Mouse (Mus musculus): Measurements from ENCODE around the gene Gipc1. TPM values are rescaled to one million over a fixed set of nuclear protein-coding genes. Genes with fewer than 3 reads are reported as not detected.

Gipc1 gene
- polyA plus RNA-seq, 1 experiment from 2014 or later, result 47.0 TPM

DNA sequence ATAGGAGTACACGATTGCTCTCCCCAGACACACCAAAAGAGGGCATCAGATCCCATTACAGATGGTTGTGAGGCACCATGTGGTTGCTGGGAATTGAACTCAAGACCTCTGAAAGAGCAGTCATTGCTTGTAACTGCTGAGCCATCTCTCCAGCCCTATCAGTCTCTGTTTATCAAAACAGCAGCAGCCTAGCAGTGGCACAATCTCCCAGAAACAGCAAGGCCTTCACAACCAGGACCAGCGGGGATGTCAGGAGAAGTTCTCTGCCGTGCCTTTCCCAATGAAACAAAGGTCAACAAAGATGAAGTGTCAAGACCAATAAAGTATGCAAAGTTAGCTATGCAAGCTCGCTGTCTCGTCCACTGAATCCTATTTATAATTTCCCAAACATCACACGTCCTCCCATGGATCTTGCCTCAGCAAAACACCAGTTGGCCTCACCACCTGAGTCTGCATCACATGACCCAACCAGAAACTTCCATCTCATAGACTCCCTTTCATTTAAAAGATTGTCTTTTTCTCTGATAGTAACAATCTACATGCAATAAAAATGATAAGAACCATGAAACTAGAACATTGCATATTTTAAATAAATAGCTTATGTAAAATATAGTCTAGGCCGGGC lies 20.3 kb upstream of the Gipc1 start:
- Histone ChIP-seq H3K36me3 (ENCODE audit: control insufficient read depth, insufficient read depth) (no peaks in the 10 kb centered on the region), H3K4me2 (ENCODE audit: low read depth, low read length) (no peak overlapping the region), H3K9me3 (replicated peaks; ENCODE audit: control insufficient read depth, low read length) (no peaks in the 10 kb centered on the region), H3K27ac (ENCODE audit: low read length) (peak overlapping the region; percentile 51; the same call in 1 of the 2 replicates), H3K27me3 (ENCODE audit: control insufficient read depth, insufficient read depth, low read depth, low read length) (no peaks in the 10 kb centered on the region), H3K4me3 (ENCODE audit: low read depth, low read length) (no peak overlapping the region), H3K4me1 (ENCODE audit: control insufficient read depth, low read depth, low read length) (peaks cover 8% of the 10 kb centered on the region), H3K9ac (ENCODE audit: low read depth, low read length) (no peak overlapping the region)
- whole genome bisulfite sequencing (ENCODE audit: insufficient replicate concordance), result 58% methylated on average over 7 of the region's 7 CpGs
- peak; percentile 83 for ATAC-seq (ENCODE audit: low read depth)

DNA sequence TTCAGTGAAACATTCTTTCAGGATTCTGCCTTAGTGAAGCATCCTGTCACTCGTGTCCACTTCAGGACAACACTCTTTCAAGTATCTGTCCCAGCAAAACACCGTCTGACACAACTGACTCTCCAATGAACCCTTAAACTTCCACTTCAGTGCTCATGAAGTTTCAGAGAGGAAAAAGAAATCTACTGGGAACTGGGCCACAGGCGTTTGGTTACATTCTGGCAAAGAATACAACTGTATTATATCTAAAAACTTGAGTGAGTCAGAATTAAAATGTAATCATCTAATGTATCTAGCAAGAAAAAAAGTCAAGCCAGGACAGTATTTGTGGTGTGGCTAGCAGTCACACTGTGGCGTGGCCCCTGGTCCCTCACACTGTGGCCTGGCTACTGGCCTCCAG lies 13.6 kb upstream of the Gipc1 start:
- H3K27ac ChIP-seq (ENCODE audit: low read length), result no peak overlapping the region
- H3K4me3 ChIP-seq (ENCODE audit: low read depth, low read length), result no peak overlapping the region
- no peaks in the 10 kb centered on the region for H3K36me3 ChIP-seq (ENCODE audit: control insufficient read depth, insufficient read depth)
- 56% methylated on average over 4 of the region's 4 CpGs for WGBS (ENCODE audit: insufficient replicate concordance)
- no peak overlapping the region for H3K9ac ChIP-seq (ENCODE audit: low read depth, low read length)
- no peaks in the 10 kb centered on the region for H3K27me3 ChIP-seq (ENCODE audit: control insufficient read depth, insufficient read depth, low read depth, low read length)
- no peaks in the 10 kb centered on the region for H3K4me1 ChIP-seq (ENCODE audit: control insufficient read depth, low read depth, low read length)
- no peak overlapping the region for H3K4me2 ChIP-seq (ENCODE audit: low read depth, low read length)
- ATAC-seq (ENCODE audit: low read depth), result no peak
- no peaks in the 10 kb centered on the region for H3K9me3 ChIP-seq (replicated peaks; ENCODE audit: control insufficient read depth, low read length)

DNA sequence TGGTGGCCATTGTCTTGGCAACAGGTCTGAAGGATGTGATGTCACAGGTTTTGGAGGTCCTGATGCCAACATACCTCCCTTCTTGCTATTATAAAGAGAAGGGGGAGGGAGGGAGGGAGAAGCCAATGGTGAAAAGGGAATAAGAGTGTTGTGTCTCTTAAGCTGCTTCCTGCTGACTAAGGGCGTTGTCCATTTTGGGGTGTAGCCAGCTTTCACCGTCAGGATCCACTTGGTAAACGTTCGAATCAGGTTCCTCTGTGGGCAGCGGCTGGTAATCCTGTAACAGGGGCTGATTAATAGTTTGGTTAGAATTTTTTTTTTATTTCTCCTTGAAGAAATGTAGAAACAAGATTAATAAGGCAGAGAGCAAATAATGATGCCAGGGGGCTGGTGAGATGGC lies 12.8 kb upstream of the Gipc1 start:
- Histone ChIP-seq H3K4me3 (ENCODE audit: low read depth, low read length) (no peak overlapping the region), H3K36me3 (ENCODE audit: control insufficient read depth, insufficient read depth) (no peaks in the 10 kb centered on the region), H3K4me1 (ENCODE audit: control insufficient read depth, low read depth, low read length) (no peaks in the 10 kb centered on the region), H3K27ac (ENCODE audit: low read length) (no peak overlapping the region), H3K4me2 (ENCODE audit: low read depth, low read length) (no peak overlapping the region), H3K27me3 (ENCODE audit: control insufficient read depth, insufficient read depth, low read depth, low read length) (no peaks in the 10 kb centered on the region), H3K9ac (ENCODE audit: low read depth, low read length) (no peak overlapping the region), H3K9me3 (replicated peaks; ENCODE audit: control insufficient read depth, low read length) (no peaks in the 10 kb centered on the region)
- WGBS (ENCODE audit: insufficient replicate concordance), result 46% methylated on average over 5 of the region's 5 CpGs
- no peak for ATAC-seq (ENCODE audit: low read depth)

DNA sequence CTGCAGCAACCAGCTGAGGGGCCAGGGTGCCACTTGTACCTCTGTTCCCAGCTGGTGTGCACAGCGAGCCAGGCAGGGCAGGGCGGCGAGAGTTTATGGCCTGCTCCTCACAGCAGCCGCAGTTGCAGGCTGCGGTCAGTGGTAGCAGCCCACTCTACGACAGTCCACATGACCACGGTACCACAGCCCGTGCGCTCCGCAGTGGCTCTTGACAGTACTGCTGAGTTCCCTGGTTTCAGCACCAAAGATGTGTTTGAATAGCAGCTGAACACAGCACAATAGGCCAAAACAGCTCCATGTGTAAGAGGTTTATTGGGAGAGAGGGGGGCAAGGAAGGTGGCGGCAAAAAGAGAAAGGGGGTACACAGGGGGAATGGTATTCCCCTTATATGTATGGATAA lies 5.0 kb upstream of the Gipc1 start:
- no peak overlapping the region for H3K27ac ChIP-seq (ENCODE audit: low read length)
- H3K36me3 ChIP-seq (ENCODE audit: control insufficient read depth, insufficient read depth), result no peaks in the 10 kb centered on the region
- WGBS (ENCODE audit: insufficient replicate concordance), result 86% methylated on average over 11 of the region's 11 CpGs
- peaks cover 5% of the 10 kb centered on the region for H3K4me1 ChIP-seq (ENCODE audit: control insufficient read depth, low read depth, low read length)
- H3K9ac ChIP-seq (ENCODE audit: low read depth, low read length), result no peak overlapping the region
- H3K27me3 ChIP-seq (ENCODE audit: control insufficient read depth, insufficient read depth, low read depth, low read length), result no peaks in the 10 kb centered on the region
- H3K4me2 ChIP-seq (ENCODE audit: low read depth, low read length), result no peak overlapping the region
- no peak for ATAC-seq (ENCODE audit: low read depth)
- no peak overlapping the region for H3K4me3 ChIP-seq (ENCODE audit: low read depth, low read length)
- 0 out of 2 replicates have a peak, but pooled peaks cover 2% of the 10 kb centered on the region for H3K9me3 ChIP-seq (replicated peaks; ENCODE audit: control insufficient read depth, low read length)

- Histone ChIP-seq H3K4me3 (ENCODE audit: low read depth, low read length) (no peak overlapping the region), H3K4me2 (ENCODE audit: low read depth, low read length) (no peak overlapping the region), H3K4me1 (ENCODE audit: control insufficient read depth, low read depth, low read length) (peaks cover 6% of the 10 kb centered on the region), H3K36me3 (ENCODE audit: control insufficient read depth, insufficient read depth) (no peaks in the 10 kb centered on the region), H3K27ac (ENCODE audit: low read length) (no peak overlapping the region), H3K9ac (ENCODE audit: low read depth, low read length) (no peak overlapping the region), H3K9me3 (replicated peaks; ENCODE audit: control insufficient read depth, low read length) (0 out of 2 replicates have a peak, but pooled peaks cover 2% of the 10 kb centered on the region), H3K27me3 (ENCODE audit: control insufficient read depth, insufficient read depth, low read depth, low read length) (no peaks in the 10 kb centered on the region)
- 82% methylated on average over 4 of the region's 4 CpGs for WGBS (ENCODE audit: insufficient replicate concordance)
- no peak for ATAC-seq (ENCODE audit: low read depth)
Measured at GRCm38 (mm10) chr8:83648031-83648430, 4.4 kb upstream of the Gipc1 start.

- Histone ChIP-seq H3K9me3 (replicated peaks; ENCODE audit: control insufficient read depth, low read length) (0 out of 2 replicates have a peak, but pooled peaks cover 2% of the 10 kb centered on the region), H3K4me1 (ENCODE audit: control insufficient read depth, low read depth, low read length) (peaks cover 18% of the 10 kb centered on the region), H3K27me3 (ENCODE audit: control insufficient read depth, insufficient read depth, low read depth, low read length) (no peaks in the 10 kb centered on the region), H3K27ac (ENCODE audit: low read length) (no peak overlapping the region), H3K4me2 (ENCODE audit: low read depth, low read length) (no peak overlapping the region), H3K9ac (ENCODE audit: low read depth, low read length) (no peak overlapping the region), H3K4me3 (ENCODE audit: low read depth, low read length) (no peak overlapping the region), H3K36me3 (ENCODE audit: control insufficient read depth, insufficient read depth) (no peaks in the 10 kb centered on the region)
- ATAC-seq (ENCODE audit: low read depth), result no peak
- 77% methylated on average over 6 of the region's 6 CpGs for WGBS (ENCODE audit: insufficient replicate concordance)
Measured at GRCm38 (mm10) chr8:83649699-83650098, 2.8 kb upstream of the Gipc1 start.

- peak; percentile 19; the same call in 1 of the 2 replicates for ATAC-seq (ENCODE audit: low read depth)
- Histone ChIP-seq H3K27me3 (ENCODE audit: control insufficient read depth, insufficient read depth, low read depth, low read length) (no peaks in the 10 kb centered on the region), H3K4me1 (ENCODE audit: control insufficient read depth, low read depth, low read length) (peaks cover 42% of the 10 kb centered on the region), H3K27ac (ENCODE audit: low read length) (peak overlapping the region; percentile 80), H3K9me3 (replicated peaks; ENCODE audit: control insufficient read depth, low read length) (0 out of 2 replicates have a peak, but pooled peaks cover 2% of the 10 kb centered on the region), H3K36me3 (ENCODE audit: control insufficient read depth, insufficient read depth) (no peaks in the 10 kb centered on the region), H3K4me2 (ENCODE audit: low read depth, low read length) (peak overlapping the region; percentile 94), H3K9ac (ENCODE audit: low read depth, low read length) (peak overlapping the region; percentile 87), H3K4me3 (ENCODE audit: low read depth, low read length) (peak overlapping the region; percentile 85)
- under 1% methylated on average over 46 of the region's 46 CpGs for WGBS (ENCODE audit: insufficient replicate concordance)
Measured at GRCm38 (mm10) chr8:83652744-83653661, 526 bp downstream of the Gipc1 start.

DNA sequence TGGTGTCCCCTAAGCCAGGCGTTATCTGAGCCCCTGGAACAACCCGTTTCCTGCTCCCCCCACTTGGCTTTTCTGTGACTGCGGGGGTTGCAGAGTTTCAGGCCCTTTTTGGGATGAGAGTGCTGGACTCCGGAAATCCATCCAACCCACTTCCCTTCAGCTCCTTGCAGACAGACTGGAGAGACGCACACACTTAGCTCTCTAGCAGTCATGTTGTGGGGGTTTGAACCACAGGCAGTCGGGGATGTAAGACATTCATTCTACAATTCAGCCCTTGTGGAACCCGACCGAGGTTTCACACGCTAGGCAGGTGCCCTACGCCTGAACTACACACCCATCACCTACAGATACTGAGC lies 1.2 kb downstream of the Gipc1 start:
- Histone ChIP-seq H3K4me2 (ENCODE audit: low read depth, low read length) (peak overlapping the region; percentile 94), H3K27ac (ENCODE audit: low read length) (peak overlapping the region; percentile 80), H3K4me1 (ENCODE audit: control insufficient read depth, low read depth, low read length) (peaks cover 42% of the 10 kb centered on the region), H3K9ac (ENCODE audit: low read depth, low read length) (peak overlapping the region; percentile 87), H3K36me3 (ENCODE audit: control insufficient read depth, insufficient read depth) (no peaks in the 10 kb centered on the region), H3K27me3 (ENCODE audit: control insufficient read depth, insufficient read depth, low read depth, low read length) (no peaks in the 10 kb centered on the region), H3K4me3 (ENCODE audit: low read depth, low read length) (peak overlapping the region; percentile 85), H3K9me3 (replicated peaks; ENCODE audit: control insufficient read depth, low read length) (no peaks in the 10 kb centered on the region)
- no peak for ATAC-seq (ENCODE audit: low read depth)
- 23% methylated on average over 10 of the region's 10 CpGs for WGBS (ENCODE audit: insufficient replicate concordance)

GRCm38 (mm10) chr8:83654725-83655124 lies 2.2 kb downstream of the Gipc1 start:
- H3K4me2 ChIP-seq (ENCODE audit: low read depth, low read length), result no peak overlapping the region
- H3K36me3 ChIP-seq (ENCODE audit: control insufficient read depth, insufficient read depth), result no peaks in the 10 kb centered on the region
- H3K4me1 ChIP-seq (ENCODE audit: control insufficient read depth, low read depth, low read length), result peaks cover 42% of the 10 kb centered on the region
- no peaks in the 10 kb centered on the region for H3K9me3 ChIP-seq (replicated peaks; ENCODE audit: control insufficient read depth, low read length)
- H3K27me3 ChIP-seq (ENCODE audit: control insufficient read depth, insufficient read depth, low read depth, low read length), result no peaks in the 10 kb centered on the region
- no peak for ATAC-seq (ENCODE audit: low read depth)
- H3K4me3 ChIP-seq (ENCODE audit: low read depth, low read length), result no peak overlapping the region
- no peak overlapping the region for H3K27ac ChIP-seq (ENCODE audit: low read length)
- WGBS (ENCODE audit: insufficient replicate concordance), result 73% methylated on average over 6 of the region's 6 CpGs
- H3K9ac ChIP-seq (ENCODE audit: low read depth, low read length), result no peak overlapping the region
